Mouse (Mus musculus): ENCODE results near the gene Sphk1.
"Not testable (repeated sequence)": the region's sequence is repeated elsewhere in the genome, so short reads cannot be mapped to it uniquely, and the experiment has no call there.

Sphk1 gene

GRCm38 (mm10) chr11:116530187-116531147, at the start of gene Sphk1:
TSS of gene Sphk1 (plus strand) at chr11:116530925.
- in situ Hi-C loops (cut with MboI, MseI): loop anchor here in 1 of 2 experiments (5.0 kb wide), 1 partner anchor 33 kb away; no protein-coding TSS in a partner anchor

GRCm38 (mm10) chr11:116480975-116481374, 49.8 kb upstream of the Sphk1 start:
- in situ Hi-C loops (cut with MboI, MseI): no loop called here

- in situ Hi-C loops (cut with MboI, MseI): no loop called here
These were observed 48.9 kb upstream of the Sphk1 start for GRCm38 (mm10) chr11:116481776-116482175.

GRCm38 (mm10) chr11:116484261-116484660, 46.5 kb upstream of the Sphk1 start:
- in situ Hi-C loops (cut with MboI, MseI): no loop called here

GRCm38 (mm10) chr11:116488207-116488606, 42.5 kb upstream of the Sphk1 start:
- in situ Hi-C loops (cut with MboI, MseI): no loop called here

- in situ Hi-C loops (cut with MboI, MseI): no loop called here
These were observed 41.9 kb upstream of the Sphk1 start for GRCm38 (mm10) chr11:116488693-116489375.

GRCm38 (mm10) chr11:116489771-116490231, 40.9 kb upstream of the Sphk1 start:
- in situ Hi-C loops (cut with MboI, MseI): no loop called here

GRCm38 (mm10) chr11:116490232-116491107, 40.3 kb upstream of the Sphk1 start:
- in situ Hi-C loops (cut with MboI, MseI): no loop called here

- in situ Hi-C loops (cut with MboI, MseI): no loop called here
These were observed 39.4 kb upstream of the Sphk1 start for GRCm38 (mm10) chr11:116491338-116491737.

GRCm38 (mm10) chr11:116492507-116492906, 38.2 kb upstream of the Sphk1 start:
- in situ Hi-C loops (cut with MboI, MseI): not testable (repeated sequence)

- in situ Hi-C loops (cut with MboI, MseI): no loop called here
These were observed 37.5 kb upstream of the Sphk1 start for GRCm38 (mm10) chr11:116493191-116493590.

GRCm38 (mm10) chr11:116493795-116494252, 36.9 kb upstream of the Sphk1 start, which contains the start of gene Prpsap1:
TSS of gene Prpsap1 (minus strand) at chr11:116494202.
- in situ Hi-C loops (cut with MboI, MseI): no loop called here

- in situ Hi-C loops (cut with MboI, MseI): loop anchor here in 1 of 2 experiments (5.0 kb wide), 1 partner anchor 38 kb away; the partner anchor contains the start of gene Sphk1
These were observed 36.1 kb upstream of the Sphk1 start for GRCm38 (mm10) chr11:116494474-116495174.

- in situ Hi-C loops (cut with MboI, MseI): loop anchor here in 1 of 2 experiments (5.0 kb wide), 1 partner anchor 35 kb away; the partner anchor contains the start of gene Sphk1
These were observed 33.4 kb upstream of the Sphk1 start for GRCm38 (mm10) chr11:116497313-116497712.

GRCm38 (mm10) chr11:116498596-116498995, 32.1 kb upstream of the Sphk1 start:
- in situ Hi-C loops (cut with MboI, MseI): loop anchor here in 1 of 2 experiments (5.0 kb wide), 1 partner anchor 34 kb away; the partner anchor contains the start of gene Sphk1

GRCm38 (mm10) chr11:116499018-116499417, 31.7 kb upstream of the Sphk1 start:
- in situ Hi-C loops (cut with MboI, MseI): loop anchor here in 1 of 2 experiments (5.0 kb wide), 1 partner anchor 33 kb away; the partner anchor contains the start of gene Sphk1

GRCm38 (mm10) chr11:116501005-116501746, 29.5 kb upstream of the Sphk1 start:
- in situ Hi-C loops (cut with MboI, MseI): no loop called here

GRCm38 (mm10) chr11:116504516-116504915, 26.2 kb upstream of the Sphk1 start:
- in situ Hi-C loops (cut with MboI, MseI): no loop called here

GRCm38 (mm10) chr11:116505573-116505972, 25.2 kb upstream of the Sphk1 start:
- in situ Hi-C loops (cut with MboI, MseI): no loop called here

Data from T-helper 17 cell (primary cell).